ENCODE assay signal across 15 mouse cellular contexts in the genomic region with DNA sequence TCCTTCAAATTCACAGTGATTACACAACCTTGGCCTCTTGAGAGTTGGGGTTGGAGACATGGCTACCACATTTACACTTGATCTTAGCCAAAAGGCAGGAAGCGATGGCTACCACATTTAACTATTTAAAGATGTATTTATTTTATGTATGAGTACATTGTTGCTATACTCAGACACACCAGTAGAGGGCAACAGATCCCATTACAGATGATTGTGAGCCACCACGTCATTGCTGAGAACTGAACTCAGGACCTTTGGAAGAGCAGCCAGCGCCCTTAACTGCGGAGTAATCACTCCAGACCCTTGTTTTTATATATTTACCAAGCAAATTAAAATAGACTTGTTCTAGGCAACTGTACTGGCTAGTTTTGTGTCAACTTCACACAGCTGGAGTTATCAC. TPM values are rescaled to one million over a fixed set of nuclear protein-coding genes. Genes with fewer than 3 reads are reported as not detected.
A peak's percentile ranks its signal among the peaks of the same experiment; 100 is the strongest.
DNase-seq lines count a peak whose midpoint lies in the region; TF ChIP-seq lines count a peak whose summit lies in the region.
"Had no signal": no experiment of that assay in that cellular context is flagged by ENCODE, and none has a peak within 500 bp of the region (broad histone marks: within the 10 kb centered on the region; RNA-seq: fewer than 3 reads in every experiment).

No protein-coding gene starts in this region.

- peaks cover 80% of the 10 kb centered on the region for H3K36me3 ChIP-seq in E14TG2a.4 (ENCODE audit: insufficient read depth, low read length)

- no peaks in the 10 kb centered on the region for H3K27me3 ChIP-seq in E14TG2a.4 (ENCODE audit: insufficient read depth, low read length)
- H3K27me3 ChIP-seq: limb, embryonic 12.5 days; stomach, embryonic 15.5 days had no signal

- intact Hi-C loops in left cerebral cortex, adult 2 months (cut with DNase I): no loop called here

- TF ChIP-seq CTCF in left cerebral cortex, adult 2 months (IDR thresholded peaks at IDR 0.05): peak; percentile 51
- peak; percentile 59 for TF ChIP-seq CTCF in E14TG2a.4 (conservative IDR thresholded peaks at IDR 0.05; ENCODE audit: low read length)

- H3K9me3 ChIP-seq in E14TG2a.4 (ENCODE audit: low read length): no peaks in the 10 kb centered on the region
- H3K9me3 ChIP-seq: limb, embryonic 12.5 days; stomach, embryonic 15.5 days had no signal

- no peak overlapping the region for H3K4me3 ChIP-seq in left cerebral cortex, adult 2 months
- H3K4me3 ChIP-seq in E14TG2a.4 (replicated peaks; ENCODE audit: low read length): no peak overlapping the region
- H3K4me3 ChIP-seq: limb, embryonic 12.5 days; stomach, embryonic 15.5 days had no signal

- DNase-seq in adrenal gland, postnatal 10 days: peak; percentile 23
- no peak for DNase-seq in adrenal gland, postnatal 4 days (ENCODE audit: low spot score in 2 of 2)
- DNase-seq in left cerebral cortex, adult 2 months (ENCODE audit: extremely low spot score in 1 of 2, low spot score in 2 of 2): no peak
- no peak for DNase-seq in left cerebral cortex, adult 8-10 months (ENCODE audit: low spot score in 2 of 2)
- DNase-seq in naive thymus-derived CD4-positive, alpha-beta T cell, adult 2 months (ENCODE audit: low read depth): peak; percentile 31
- no peak for DNase-seq in natural killer cell, adult 2 months (ENCODE audit: low spot score in 2 of 2)
- no peak for DNase-seq in heart, adult 11 months
- DNase-seq: cerebellum, adult 9-10 months; heart, postnatal 4 days; kidney, postnatal 25 days; lung, postnatal 10 days; thymus, postnatal 14 days had no signal

- H3K4me1 ChIP-seq in E14TG2a.4 (replicated peaks; ENCODE audit: low read depth, low read length): peaks cover 8% of the 10 kb centered on the region; the same call in 1 of the 2 replicates
- H3K4me1 ChIP-seq: limb, embryonic 12.5 days; stomach, embryonic 15.5 days had no signal

- H3K27ac ChIP-seq in left cerebral cortex, adult 2 months: no peak overlapping the region
- H3K27ac ChIP-seq: limb, embryonic 12.5 days; stomach, embryonic 15.5 days had no signal

RNA-seq across cellular contexts. Expression of a gene that starts 36.8 kb away (rescaled TPM):
- 10 to 100 TPM; 47.5 to 50.3 TPM for total RNA-seq in adrenal gland, postnatal 10 days (2021)
- 10 to 100 TPM; 54.8 to 57.8 TPM for total RNA-seq in adrenal gland, postnatal 4 days (2021)
- 10 to 100 TPM; 25.9 to 26.9 TPM for total RNA-seq in left cerebral cortex, adult 2 months (2021)
- 10 to 100 TPM; 27.4 to 28.2 (median 27.8) TPM for total RNA-seq in left cerebral cortex, adult 8-10 months (2022)

RNA-seq across cellular contexts. Expression of a gene that starts 39.3 kb away (rescaled TPM):
- 10 to 100 TPM; 22.0 to 22.8 TPM for total RNA-seq in adrenal gland, postnatal 10 days (2021)
- total RNA-seq in adrenal gland, postnatal 4 days (2021): 10 to 100 TPM; 27.3 to 27.4 TPM
- total RNA-seq in left cerebral cortex, adult 2 months (2021): 10 to 100 TPM; 46.8 to 48.3 TPM
- total RNA-seq in left cerebral cortex, adult 8-10 months (2022): 10 to 100 TPM; 43.3 to 47.8 (median 44.2) TPM

RNA-seq across cellular contexts. Expression of a gene that starts 57.2 kb away (rescaled TPM):
- 10 to 100 TPM; 34.1 to 35.0 TPM for total RNA-seq in adrenal gland, postnatal 10 days (2021)
- 10 to 100 TPM; 39.0 to 39.2 TPM for total RNA-seq in adrenal gland, postnatal 4 days (2021)
- total RNA-seq in left cerebral cortex, adult 2 months (2021): 10 to 100 TPM; 20.9 to 24.1 TPM
- total RNA-seq in left cerebral cortex, adult 8-10 months (2022): 10 to 100 TPM; 24.1 to 27.8 (median 24.8) TPM

RNA-seq across cellular contexts. Expression of a gene that starts 57.2 kb away (rescaled TPM):
- total RNA-seq in adrenal gland, postnatal 10 days (2021): 10 to 100 TPM; 10.8 to 11.2 TPM
- total RNA-seq in adrenal gland, postnatal 4 days (2021): 10 to 100 TPM; 14.5 to 16.2 TPM
- total RNA-seq in left cerebral cortex, adult 2 months (2021): 10 to 100 TPM; 65.2 to 67.7 TPM
- 10 to 100 TPM; 59.5 to 66.8 (median 64.2) TPM for total RNA-seq in left cerebral cortex, adult 8-10 months (2022)

Comparison
In these comparisons a context has a peak if more than half of its experiments do, and no peak if none do; other contexts are left out.
1. DNase-seq: peak in adrenal gland, postnatal 10 days (single experiment) and naive thymus-derived CD4-positive, alpha-beta T cell, adult 2 months (single experiment); none in adrenal gland, postnatal 4 days (0 of 2), left cerebral cortex, adult 2 months (0 of 2), left cerebral cortex, adult 8-10 months (0 of 2), natural killer cell, adult 2 months (0 of 2) and heart, adult 11 months (single experiment).